Mouse (Mus musculus): ENCODE results near the gene Rnf34. TPM values are rescaled to one million over a fixed set of nuclear protein-coding genes. Genes with fewer than 3 reads are reported as not detected.

Rnf34 gene
- polyA plus RNA-seq, 1 experiment, result 31.7 TPM

GRCm38 (mm10) chr5:122898963-122899776 is 49.3 kb downstream of the Rnf34 start:
- DNase-seq (ENCODE audit: extremely low spot score in 1 of 2, low spot score in 1 of 2), result no peak

DNA sequence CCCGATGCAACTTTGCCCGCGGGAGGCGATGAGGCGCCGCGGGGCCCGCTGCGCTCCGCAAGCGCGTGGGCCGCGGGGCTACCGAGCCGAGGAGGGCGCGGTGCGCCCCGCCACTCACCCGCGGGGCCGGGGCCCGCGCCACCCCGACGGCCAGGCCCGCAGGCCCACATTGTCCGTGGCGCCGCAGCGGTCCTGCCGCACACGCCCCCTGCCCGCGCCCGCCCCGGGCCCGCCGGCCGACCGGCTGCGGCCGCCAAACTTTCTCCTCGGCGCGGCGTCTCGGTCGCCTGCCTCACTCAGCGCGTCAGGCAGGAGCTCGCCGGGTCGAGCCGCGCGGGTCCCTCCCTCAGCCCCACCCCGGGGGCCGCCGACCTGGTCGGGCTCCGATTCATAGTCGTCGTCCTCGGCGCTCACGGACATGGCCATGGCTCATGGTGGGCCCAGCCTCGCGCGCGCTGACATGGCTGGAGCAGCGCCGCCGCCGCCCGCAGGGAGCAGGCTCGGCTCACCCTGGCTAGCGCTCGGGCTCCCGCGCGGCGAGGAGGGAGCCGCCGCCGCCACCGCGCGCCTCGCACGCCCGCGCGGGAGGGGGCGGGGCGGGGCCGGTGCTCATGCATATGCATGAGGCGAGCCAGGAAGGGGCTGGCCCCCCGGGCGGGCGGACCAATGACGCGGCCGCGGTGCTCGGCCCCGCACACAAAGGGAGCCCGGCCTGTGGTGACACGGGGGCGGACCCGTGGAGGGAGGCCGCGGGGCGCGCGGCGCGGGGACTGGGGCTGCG is 50.1 kb downstream of the Rnf34 start:
- DNase-seq (ENCODE audit: extremely low spot score in 1 of 2, low spot score in 1 of 2), result peak; percentile 38 to 82

DNA sequence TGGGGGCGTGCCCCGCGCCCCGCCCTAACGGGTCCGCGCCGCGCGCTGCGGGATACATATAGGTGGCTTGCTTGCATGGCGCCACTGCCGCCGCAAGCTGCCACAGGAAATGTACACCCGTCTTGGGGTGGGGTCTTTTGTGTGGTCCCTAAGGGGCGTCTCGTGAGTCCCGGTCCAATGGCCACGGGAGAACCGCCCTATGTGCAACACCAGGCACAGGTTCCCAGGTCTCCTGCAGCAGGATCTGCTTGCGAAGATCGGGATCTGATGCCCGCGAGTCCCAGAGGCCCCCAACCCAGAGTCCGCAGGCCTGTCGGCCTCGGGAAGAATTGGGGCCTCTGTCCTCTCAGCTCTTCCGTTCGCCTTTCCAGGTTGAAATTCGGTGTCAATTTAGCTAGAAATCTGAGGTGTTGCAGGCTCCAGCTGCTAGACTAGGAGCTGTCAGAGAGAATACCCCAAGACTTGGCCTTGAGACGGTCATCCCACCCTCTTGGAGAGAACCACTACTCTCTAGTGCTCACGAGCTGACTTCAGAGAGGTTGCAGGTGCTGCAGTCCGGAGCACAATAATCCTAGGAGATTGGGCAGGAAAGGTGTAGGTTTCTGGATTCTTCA is 50.8 kb downstream of the Rnf34 start:
- DNase-seq (ENCODE audit: extremely low spot score in 1 of 2, low spot score in 1 of 2), result no peak

DNA sequence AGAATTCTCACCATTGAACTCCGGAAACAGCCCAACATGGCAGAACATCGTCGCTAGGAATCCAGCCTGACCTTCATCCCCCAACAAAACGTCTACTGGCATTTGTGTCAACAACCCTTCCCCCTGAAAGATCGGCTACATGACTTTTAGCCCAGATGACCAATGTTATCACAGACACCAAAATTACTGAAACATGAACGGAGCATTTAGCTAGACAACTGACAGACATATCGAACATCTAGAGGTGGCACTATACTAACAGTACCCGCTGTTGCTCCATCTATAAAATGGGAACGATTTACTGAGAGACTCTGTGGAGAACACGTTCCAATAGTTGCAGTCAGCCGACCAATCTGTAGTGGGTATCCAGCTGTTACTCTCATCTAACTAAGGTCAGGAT is 51.3 kb downstream of the Rnf34 start:
- no peak for DNase-seq (ENCODE audit: extremely low spot score in 1 of 2, low spot score in 1 of 2)

DNA sequence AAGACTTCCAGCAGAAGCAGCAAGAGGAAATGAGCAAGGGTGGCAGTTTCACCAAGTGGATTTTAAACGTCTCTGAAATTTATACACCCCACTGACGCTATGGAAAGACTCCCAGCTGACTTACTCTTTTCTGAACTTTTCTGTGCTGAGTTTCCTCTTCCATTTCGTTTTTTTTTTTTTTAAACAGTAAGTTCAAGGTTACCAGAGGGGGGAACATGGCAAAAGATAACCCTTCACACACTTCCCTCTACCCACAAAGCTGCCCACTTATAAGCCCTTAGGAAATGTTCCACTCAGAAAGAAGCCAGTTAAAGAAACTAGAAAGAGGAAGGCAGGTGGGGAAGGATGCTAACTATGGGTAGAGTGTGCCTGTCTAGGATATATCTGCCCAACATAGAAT is 51.8 kb downstream of the Rnf34 start:
- DNase-seq (ENCODE audit: extremely low spot score in 1 of 2, low spot score in 1 of 2), result no peak

GRCm38 (mm10) chr5:122902228-122902627 is 52.4 kb downstream of the Rnf34 start:
- no peak for DNase-seq (ENCODE audit: extremely low spot score in 1 of 2, low spot score in 1 of 2)

- DNase-seq (ENCODE audit: extremely low spot score in 1 of 2, low spot score in 1 of 2), result no peak
Observed at GRCm38 (mm10) chr5:122903165-122903564, 53.3 kb downstream of the Rnf34 start.

- no peak for DNase-seq (ENCODE audit: extremely low spot score in 1 of 2, low spot score in 1 of 2)
Observed at GRCm38 (mm10) chr5:122907182-122907581, 57.3 kb downstream of the Rnf34 start.

DNA sequence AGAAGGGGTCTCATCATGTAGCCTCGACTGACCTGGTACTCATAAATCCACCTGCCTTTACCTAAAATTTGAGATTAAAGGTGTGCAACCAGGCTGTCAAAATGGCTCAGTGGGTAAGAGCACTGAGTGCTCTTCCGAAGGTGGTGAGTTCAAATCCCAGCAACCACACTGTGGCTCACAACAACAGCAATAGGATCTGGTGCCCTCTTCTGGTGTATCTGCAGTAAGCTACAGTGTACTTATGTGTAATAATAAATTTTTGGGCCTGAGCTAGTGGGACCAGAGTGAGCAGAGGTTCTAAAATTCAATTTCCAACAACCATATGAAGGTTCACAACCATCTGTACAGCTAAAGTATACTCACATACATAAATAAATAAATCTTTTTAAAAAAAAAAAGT is 58.2 kb downstream of the Rnf34 start:
- no peak for DNase-seq (ENCODE audit: extremely low spot score in 1 of 2, low spot score in 1 of 2)

DNA sequence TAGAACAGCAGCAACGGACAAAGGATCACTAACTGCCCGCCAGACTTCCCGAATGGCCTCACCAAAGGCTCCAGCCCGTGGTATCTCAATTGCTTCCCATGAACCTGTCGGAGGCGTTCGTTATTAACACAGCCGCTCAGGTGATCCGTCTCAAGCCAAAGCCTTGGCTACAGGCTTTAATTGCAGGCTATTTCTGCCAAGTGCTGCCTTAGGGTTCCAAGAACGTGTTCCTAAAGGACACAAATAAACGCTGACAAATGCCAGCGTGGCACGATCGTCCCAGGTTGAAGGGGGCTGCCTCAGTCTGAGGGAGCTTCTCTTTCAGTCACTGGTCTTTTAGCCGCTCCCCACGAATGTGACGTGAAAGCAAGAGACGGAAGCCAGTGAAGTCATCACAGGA is 59.6 kb downstream of the Rnf34 start:
- DNase-seq (ENCODE audit: extremely low spot score in 1 of 2, low spot score in 1 of 2), result no peak

GRCm38 (mm10) chr5:122912863-122913262 is 63.0 kb downstream of the Rnf34 start:
- DNase-seq (ENCODE audit: extremely low spot score in 1 of 2, low spot score in 1 of 2), result no peak

DNA sequence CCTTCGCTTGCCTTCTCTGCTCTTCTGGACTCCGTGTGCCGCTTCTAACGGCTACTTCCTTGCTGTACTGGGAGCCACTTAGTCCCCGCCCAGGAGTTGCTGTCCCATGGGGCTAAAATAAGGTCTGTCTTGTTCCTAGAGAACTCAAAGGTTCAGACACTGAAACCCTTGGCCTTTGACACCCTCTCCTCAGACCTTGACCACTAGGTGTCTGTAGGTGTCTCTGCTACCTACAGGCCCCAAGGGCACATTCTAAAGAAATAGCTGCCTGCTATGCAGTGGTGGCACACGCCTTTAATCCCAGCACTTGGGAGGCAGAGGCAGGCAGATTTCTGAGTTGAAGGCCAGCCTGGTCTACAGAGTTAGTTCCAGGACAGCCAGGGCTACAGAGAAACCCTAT is 66.3 kb downstream of the Rnf34 start:
- DNase-seq (ENCODE audit: extremely low spot score in 1 of 2, low spot score in 1 of 2), result no peak

GRCm38 (mm10) chr5:122917982-122918711 is 68.3 kb downstream of the Rnf34 start:
- DNase-seq (ENCODE audit: extremely low spot score in 1 of 2, low spot score in 1 of 2), result no peak

- DNase-seq (ENCODE audit: extremely low spot score in 1 of 2, low spot score in 1 of 2), result no peak
Observed at GRCm38 (mm10) chr5:122920557-122920956, 70.7 kb downstream of the Rnf34 start.

Other genes starting within 250 kb of the Rnf34 start
- 24.0 and 29.0 TPM in 2 replicates for gene Ift81, start 235.5 kb upstream of the Rnf34 start, polyA plus RNA-seq (2012; rRNA removed)
- gene P2rx7, start 206.1 kb upstream of the Rnf34 start, polyA plus RNA-seq (2012; rRNA removed), result 14.3 and 16.3 TPM in 2 replicates
- gene P2rx4, start 142.5 kb upstream of the Rnf34 start, polyA plus RNA-seq (2012; rRNA removed), result 21.3 and 21.5 TPM in 2 replicates
- gene Camkk2, start 70.6 kb upstream of the Rnf34 start, polyA plus RNA-seq (2012; rRNA removed), result 193 and 204 TPM in 2 replicates
- gene Anapc5, start 28.7 kb upstream of the Rnf34 start, polyA plus RNA-seq (2012; rRNA removed), result 399 and 447 TPM in 2 replicates
- 18.7 and 20.9 TPM in 2 replicates for gene Kdm2b, start 139.8 kb downstream of the Rnf34 start, polyA plus RNA-seq (2012; rRNA removed)
- 17.6 and 20.6 TPM in 2 replicates for gene Orai1, start 165.0 kb downstream of the Rnf34 start, polyA plus RNA-seq (2012; rRNA removed)
- 0.13 TPM in 1 of 2 replicates, not detected in the other for gene Morn3, start 197.0 kb downstream of the Rnf34 start, polyA plus RNA-seq (2012; rRNA removed)
- gene Tmem120b, start 218.4 kb downstream of the Rnf34 start, polyA plus RNA-seq (2012; rRNA removed), result 9.1 and 11.5 TPM in 2 replicates